Comparison of ENCODE assay signal across 11 mouse cellular contexts in the genomic region with DNA sequence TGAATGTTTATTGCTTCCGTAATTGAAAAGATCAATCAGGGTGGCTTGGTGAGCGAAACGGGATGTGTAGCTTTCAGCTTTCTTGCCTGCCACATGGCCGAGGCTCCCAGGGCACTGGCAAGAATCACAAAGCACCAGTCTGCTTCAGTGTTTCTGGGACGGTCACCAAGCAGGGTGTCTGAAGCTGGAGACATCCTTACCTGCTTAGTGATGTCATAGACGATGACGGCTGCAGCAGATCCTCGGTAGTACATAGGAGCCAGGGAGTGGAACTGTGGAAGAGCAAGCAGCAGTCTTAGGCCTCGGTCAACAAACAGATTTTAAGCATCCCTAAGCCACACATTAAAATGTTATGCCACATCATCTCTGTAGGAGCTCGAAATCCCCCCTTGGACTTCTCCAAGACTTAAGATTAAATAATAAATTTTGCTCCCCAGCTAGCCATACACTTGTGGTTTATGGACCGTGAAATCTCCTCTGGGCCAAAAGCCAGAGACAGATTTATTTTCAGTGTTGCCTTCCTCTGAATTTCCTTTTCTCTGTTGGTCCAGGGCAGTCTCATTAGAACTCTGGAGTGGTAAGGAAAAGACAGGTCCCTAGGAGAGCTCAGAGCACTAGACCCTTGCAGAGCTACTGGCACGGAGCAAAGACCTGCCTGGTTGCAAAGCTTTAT. TPM values are rescaled to one million over a fixed set of nuclear protein-coding genes. Genes with fewer than 3 reads are reported as not detected.
DNase-seq lines count a peak whose midpoint lies in the region; ATAC-seq and TF ChIP-seq lines count a peak whose summit lies in the region.
"Had no signal": no experiment of that assay in that cellular context is flagged by ENCODE, and none has a peak within 500 bp of the region (broad histone marks: within the 10 kb centered on the region; RNA-seq: fewer than 3 reads in every experiment).

No protein-coding gene starts in this region.

- H3K4me2 ChIP-seq in midbrain, embryonic 14.5 days (ENCODE audit: low read length) = no peak overlapping the region
- H3K4me2 ChIP-seq in neural tube, embryonic 12.5 days (replicated peaks) = 0 out of 2 replicates have a peak overlapping the region, but pooled peaks have one; percentile 3
- H3K4me2 ChIP-seq: hindbrain, embryonic 15.5 days had no signal

- TF ChIP-seq CTCF in gastrocnemius, adult 2 months (IDR thresholded peaks at IDR 0.05) = no peak

- 80% methylated on average over 12 of the region's 12 CpGs for WGBS in midbrain, embryonic 14.5 days
- 89% methylated on average over 12 of the region's 12 CpGs for WGBS in midbrain, embryonic 10.5 days
- 50% methylated on average over 12 of the region's 12 CpGs for WGBS in neural tube, embryonic 12.5 days

- no peaks in the 10 kb centered on the region for H3K9me3 ChIP-seq in midbrain, embryonic 14.5 days (ENCODE audit: control insufficient read depth, low read length)
- H3K9me3 ChIP-seq in midbrain, embryonic 10.5 days (replicated peaks) = no peaks in the 10 kb centered on the region
- no peaks in the 10 kb centered on the region for H3K9me3 ChIP-seq in neural tube, embryonic 12.5 days
- H3K9me3 ChIP-seq: hindbrain, embryonic 15.5 days had no signal

- H3K36me3 ChIP-seq in midbrain, embryonic 14.5 days (ENCODE audit: control insufficient read depth, insufficient read depth, low read length) = 0 out of 2 replicates have a peak, but pooled peaks cover 6% of the 10 kb centered on the region
- H3K36me3 ChIP-seq in midbrain, embryonic 10.5 days = peaks cover 20% of the 10 kb centered on the region
- H3K36me3 ChIP-seq in neural tube, embryonic 12.5 days = no peaks in the 10 kb centered on the region
- H3K36me3 ChIP-seq: hindbrain, embryonic 15.5 days had no signal

- H3K4me1 ChIP-seq in midbrain, embryonic 14.5 days (ENCODE audit: control insufficient read depth, insufficient read depth, low read length) = peaks cover 23% of the 10 kb centered on the region
- H3K4me1 ChIP-seq in midbrain, embryonic 10.5 days = peaks cover 16% of the 10 kb centered on the region
- peaks cover 35% of the 10 kb centered on the region for H3K4me1 ChIP-seq in neural tube, embryonic 12.5 days

- H3K27ac ChIP-seq in midbrain, embryonic 14.5 days (replicated peaks; ENCODE audit: low read depth, low read length) = no peak overlapping the region
- H3K27ac ChIP-seq in midbrain, embryonic 10.5 days (replicated peaks) = no peak overlapping the region
- H3K27ac ChIP-seq in neural tube, embryonic 12.5 days = peak overlapping the region; percentile 57; the same call in 1 of the 2 replicates
- no peak overlapping the region for H3K27ac ChIP-seq in gastrocnemius, adult 2 months
- H3K27ac ChIP-seq: hindbrain, embryonic 15.5 days had no signal

- intact Hi-C loops in gastrocnemius, adult 2 months (cut with DNase I) = no loop called here

- no peaks in the 10 kb centered on the region for H3K27me3 ChIP-seq in midbrain, embryonic 14.5 days (ENCODE audit: control insufficient read depth, insufficient read depth, low read length)
- no peaks in the 10 kb centered on the region for H3K27me3 ChIP-seq in midbrain, embryonic 10.5 days (ENCODE audit: low read depth, poor library complexity, severe bottlenecking)
- H3K27me3 ChIP-seq in neural tube, embryonic 12.5 days (replicated peaks) = no peaks in the 10 kb centered on the region
- H3K27me3 ChIP-seq: hindbrain, embryonic 15.5 days had no signal

- ATAC-seq in midbrain, embryonic 14.5 days (ENCODE audit: low FRiP score, low TSS enrichment) = no peak
- peak; percentile 25 for ATAC-seq in neural tube, embryonic 12.5 days (ENCODE audit: low FRiP score, low read depth)
- ATAC-seq: lung, postnatal 0 days had no signal

- DNase-seq in midbrain, embryonic 14.5 days = peak; percentile 43
- no peak for DNase-seq in midbrain, embryonic 10.5 days (ENCODE audit: low spot score)
- peak; percentile 54 to 63 for DNase-seq in cerebellum, adult 18-20 months
- DNase-seq in kidney, adult 8-10 months = peak; percentile 62 to 64
- no peak for DNase-seq in ovary, postnatal 36 days (ENCODE audit: low spot score)
- no peak for DNase-seq in embryo, embryonic 10.5 days (ENCODE audit: low spot score)
- DNase-seq in gastrocnemius, adult 2 months = no peak
- DNase-seq: thymus, postnatal 14 days had no signal

- no peak overlapping the region for H3K4me3 ChIP-seq in midbrain, embryonic 14.5 days (replicated peaks; ENCODE audit: low read depth, low read length)
- no peak overlapping the region for H3K4me3 ChIP-seq in midbrain, embryonic 10.5 days
- H3K4me3 ChIP-seq in neural tube, embryonic 12.5 days = no peak overlapping the region
- H3K4me3 ChIP-seq in gastrocnemius, adult 2 months = no peak overlapping the region
- H3K4me3 ChIP-seq: hindbrain, embryonic 15.5 days had no signal

- H3K9ac ChIP-seq in midbrain, embryonic 14.5 days (replicated peaks; ENCODE audit: low read length) = no peak overlapping the region
- no peak overlapping the region for H3K9ac ChIP-seq in neural tube, embryonic 12.5 days
- H3K9ac ChIP-seq: hindbrain, embryonic 15.5 days had no signal

RNA-seq across cellular contexts. Expression of gene Txndc2, which starts 56.0 kb away (rescaled TPM):
- polyA plus RNA-seq in midbrain, embryonic 14.5 days (2014; fragmentation: Nextera tagmentation; extraction: Ambion mirVana) = 0.12 TPM in 2 replicates
- not detected in 2 replicates for polyA plus RNA-seq in midbrain, embryonic 10.5 days (2016; fragmentation: Nextera tagmentation; extraction: Ambion mirVana)
- polyA plus RNA-seq in neural tube, embryonic 12.5 days (2016; fragmentation: Nextera tagmentation; extraction: Ambion mirVana) = 0.10 and 0.30 TPM in 2 replicates
- not detected for total RNA-seq in gastrocnemius, adult 2 months (2021)

Comparison
In these comparisons a context has a peak if more than half of its experiments do, and no peak if none do; other contexts are left out.
1. DNase-seq: peak in midbrain, embryonic 14.5 days (single experiment), cerebellum, adult 18-20 months (2 of 2) and kidney, adult 8-10 months (2 of 2); none in midbrain, embryonic 10.5 days (single experiment), ovary, postnatal 36 days (single experiment), embryo, embryonic 10.5 days (single experiment) and gastrocnemius, adult 2 months (single experiment).